Mouse (Mus musculus): ENCODE results near the gene Crebrf.

GRCm38 (mm10) chr17:26724790-26725189, 9.3 kb downstream of the Crebrf start:
- TF ChIP-seq POLR2A (IDR thresholded peaks at IDR 0.05; ENCODE audit: borderline replicate concordance, extremely low read depth, low read depth, low read length): no peak
- TF ChIP-seq CTCF (IDR thresholded peaks at IDR 0.05; ENCODE audit: insufficient read depth, low read length): no peak
